Mouse (Mus musculus): ENCODE data around the gene Hmgcl. TPM values are rescaled to one million over a fixed set of nuclear protein-coding genes. Genes with fewer than 3 reads are reported as not detected.
"Not testable (repeated sequence)": the region's sequence is repeated elsewhere in the genome, so short reads cannot be mapped to it uniquely, and the experiment has no call there.

Hmgcl gene
- polyA plus RNA-seq, 1 experiment from 2014 or later: 60.2 TPM

GRCm38 (mm10) chr4:135980223-135980622, 34.0 kb downstream of the Hmgcl start:
- not testable (repeated sequence) for ATAC-seq (ENCODE audit: low FRiP score); H3K27ac ChIP-seq; H3K27me3 ChIP-seq; H3K4me1 ChIP-seq; H3K4me3 ChIP-seq; H3K4me2 ChIP-seq (replicated peaks); H3K9ac ChIP-seq; H3K9me3 ChIP-seq (replicated peaks)
- peaks cover 55% of the 10 kb centered on the region for H3K36me3 ChIP-seq
- WGBS: 98% methylated on average over 5 of the region's 5 CpGs

- Histone ChIP-seq H3K27ac (no peak overlapping the region), H3K9ac (no peak overlapping the region), H3K36me3 (peaks cover 43% of the 10 kb centered on the region), H3K9me3 (replicated peaks) (no peaks in the 10 kb centered on the region), H3K4me3 (no peak overlapping the region), H3K4me2 (replicated peaks) (no peak overlapping the region), H3K4me1 (peaks cover 15% of the 10 kb centered on the region), H3K27me3 (no peaks in the 10 kb centered on the region)
- no peak for ATAC-seq (ENCODE audit: low FRiP score)
- WGBS: 77% methylated on average over 7 of the region's 7 CpGs
These were observed 35.3 kb downstream of the Hmgcl start for GRCm38 (mm10) chr4:135981524-135982063.

DNA sequence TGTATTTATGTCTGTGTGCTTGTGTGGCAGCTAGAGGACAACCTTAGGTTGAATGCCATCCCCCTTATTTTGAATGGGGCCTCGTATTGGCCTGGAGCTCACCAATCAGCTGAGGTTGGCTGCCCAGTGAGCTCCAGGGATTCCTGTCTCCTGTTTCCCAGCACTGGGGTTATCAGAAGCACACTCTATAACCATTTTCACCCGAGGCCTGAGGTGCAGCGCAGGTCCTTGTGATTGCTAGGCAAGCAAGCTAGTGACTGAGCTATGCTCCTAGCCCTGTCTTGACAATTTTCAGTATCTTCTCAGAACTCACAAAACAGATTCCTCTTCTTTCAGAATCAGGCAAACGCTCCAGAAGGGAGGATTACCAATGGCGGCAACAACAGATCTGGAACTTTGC, 38.3 kb downstream of the Hmgcl start:
- WGBS: 91% methylated on average over 5 of the region's 5 CpGs
- H3K4me2 ChIP-seq (replicated peaks): no peak overlapping the region
- peaks cover 32% of the 10 kb centered on the region for H3K36me3 ChIP-seq
- no peaks in the 10 kb centered on the region for H3K9me3 ChIP-seq (replicated peaks)
- no peak overlapping the region for H3K4me3 ChIP-seq
- no peaks in the 10 kb centered on the region for H3K27me3 ChIP-seq
- H3K4me1 ChIP-seq: peaks cover 22% of the 10 kb centered on the region
- H3K9ac ChIP-seq: no peak overlapping the region
- no peak overlapping the region for H3K27ac ChIP-seq
- no peak for ATAC-seq (ENCODE audit: low FRiP score)

DNA sequence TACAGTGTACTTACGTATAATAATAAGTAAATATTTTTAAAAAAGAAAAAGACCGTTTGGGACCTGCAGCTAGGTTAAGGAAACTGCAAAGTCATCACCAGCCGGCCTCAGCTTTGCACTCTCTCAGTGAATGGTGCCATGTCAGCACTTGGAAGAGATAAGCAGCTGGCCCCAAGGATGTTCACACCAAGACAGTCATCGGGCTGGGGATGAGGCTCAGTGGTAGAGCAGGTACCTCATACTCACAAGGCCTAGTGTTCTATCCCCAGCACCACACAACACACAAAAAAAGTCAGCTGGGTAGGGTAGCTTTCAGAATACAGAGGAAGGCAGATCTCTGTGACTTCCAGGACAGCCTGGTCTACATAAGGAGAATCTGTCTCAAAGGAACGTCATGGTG, 38.9 kb downstream of the Hmgcl start:
- no peaks in the 10 kb centered on the region for H3K9me3 ChIP-seq (replicated peaks)
- peaks cover 22% of the 10 kb centered on the region for H3K4me1 ChIP-seq
- H3K27ac ChIP-seq: no peak overlapping the region
- no peak overlapping the region for H3K4me2 ChIP-seq (replicated peaks)
- H3K4me3 ChIP-seq: no peak overlapping the region
- peaks cover 32% of the 10 kb centered on the region for H3K36me3 ChIP-seq
- 98% methylated on average over 5 of the region's 5 CpGs for WGBS
- H3K9ac ChIP-seq: no peak overlapping the region; the same call in 1 of the 2 replicates
- ATAC-seq (ENCODE audit: low FRiP score): no peak
- H3K27me3 ChIP-seq: no peaks in the 10 kb centered on the region

- WGBS: 95% methylated on average over 7 of the region's 7 CpGs
These were observed 39.5 kb downstream of the Hmgcl start for GRCm38 (mm10) chr4:135985769-135986168.

DNA sequence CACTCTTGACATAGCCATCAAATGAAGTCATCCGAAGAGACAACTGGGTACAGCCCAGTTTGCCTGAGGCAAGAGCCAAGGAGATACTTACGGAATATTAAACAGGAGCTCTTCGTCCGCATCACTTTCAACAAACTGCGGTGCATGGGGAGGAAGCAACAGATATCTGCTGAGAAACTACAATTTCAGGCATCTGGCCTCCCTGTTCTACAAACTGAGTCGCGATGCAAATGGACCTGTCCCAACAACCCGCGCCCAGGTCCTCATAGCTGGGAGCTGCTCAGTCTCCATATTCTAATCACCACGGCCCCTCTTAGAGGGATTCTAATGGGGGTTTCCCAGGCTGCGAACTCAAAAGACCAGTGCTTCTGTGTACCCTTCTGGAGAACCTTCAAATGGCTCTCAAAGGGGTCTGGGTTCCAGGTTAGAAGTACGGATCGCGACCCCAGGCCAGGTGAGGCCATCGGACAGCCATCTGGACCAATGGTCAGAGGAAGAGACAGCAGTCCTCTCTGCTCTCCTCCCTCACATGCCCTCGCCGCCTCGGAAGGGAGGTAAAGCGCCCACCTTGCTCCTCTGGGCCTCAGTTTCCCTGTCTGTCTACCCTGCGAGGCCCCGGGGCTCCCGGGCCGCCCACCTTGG, 40.2 kb downstream of the Hmgcl start:
- H3K9me3 ChIP-seq (replicated peaks): no peaks in the 10 kb centered on the region
- peak overlapping the region; percentile 95 for H3K9ac ChIP-seq
- ATAC-seq (ENCODE audit: low FRiP score): peak; percentile 30; the same call in 1 of the 2 replicates
- WGBS: 8% methylated on average over 23 of the region's 23 CpGs
- peak overlapping the region; percentile 85 for H3K27ac ChIP-seq
- H3K27me3 ChIP-seq: no peaks in the 10 kb centered on the region
- H3K36me3 ChIP-seq: peaks cover 29% of the 10 kb centered on the region
- peaks cover 22% of the 10 kb centered on the region for H3K4me1 ChIP-seq
- H3K4me2 ChIP-seq (replicated peaks): peak overlapping the region; percentile 94
- peak overlapping the region; percentile 93 for H3K4me3 ChIP-seq

More at GRCm38 (mm10) chr4:135985769-135986168, 39.5 kb downstream of the Hmgcl start:
- Histone ChIP-seq H3K4me2 (replicated peaks) (peak overlapping the region; percentile 94), H3K36me3 (peaks cover 32% of the 10 kb centered on the region), H3K4me1 (peaks cover 22% of the 10 kb centered on the region), H3K27ac (no peak overlapping the region), H3K9me3 (replicated peaks) (no peaks in the 10 kb centered on the region), H3K4me3 (peak overlapping the region; percentile 93), H3K9ac (peak overlapping the region; percentile 95), H3K27me3 (no peaks in the 10 kb centered on the region)
- no peak for ATAC-seq (ENCODE audit: low FRiP score)

- Histone ChIP-seq H3K9me3 (replicated peaks) (no peaks in the 10 kb centered on the region), H3K27ac (peak within 1 kb of the TSS; percentile 85), H3K4me1 (peaks cover 22% of the 10 kb centered on the region), H3K9ac (peak within 1 kb of the TSS; percentile 95), H3K36me3 (peaks cover 26% of the 10 kb centered on the region), H3K4me2 (replicated peaks) (peak within 1 kb of the TSS; percentile 94), H3K4me3 (peak within 1 kb of the TSS; percentile 93), H3K27me3 (no peaks in the 10 kb centered on the region)
- WGBS: under 1% methylated on average over 74 of the region's 81 CpGs
- ATAC-seq (ENCODE audit: low FRiP score): peak; percentile 89
These were observed 40.9 kb downstream of the Hmgcl start, which contains the start of gene Pithd1 for GRCm38 (mm10) chr4:135986943-135987710. TSS of gene Pithd1 (minus strand) at chr4:135987264.

DNA sequence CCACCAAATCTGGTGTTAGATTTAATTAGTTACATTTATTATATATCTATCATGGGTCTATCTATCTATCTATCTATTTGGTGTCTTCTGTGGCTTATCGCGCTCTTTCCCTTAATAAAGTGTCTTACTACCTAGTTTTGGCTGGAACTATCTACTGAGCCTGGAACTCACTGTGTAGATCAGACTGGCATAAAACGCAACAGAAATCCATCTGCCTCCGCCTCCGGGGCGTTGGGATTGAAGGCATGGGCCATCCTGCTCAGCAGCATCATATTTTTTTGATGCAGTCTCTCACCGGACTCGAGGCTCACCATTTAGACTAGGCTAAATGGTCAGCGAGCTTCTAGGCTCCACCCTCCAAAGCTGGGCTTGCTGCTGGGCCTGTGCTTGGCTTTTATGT, 41.5 kb downstream of the Hmgcl start:
- Histone ChIP-seq H3K27me3 (no peaks in the 10 kb centered on the region), H3K36me3 (peaks cover 24% of the 10 kb centered on the region), H3K4me1 (peaks cover 22% of the 10 kb centered on the region), H3K9ac (peak overlapping the region; percentile 95), H3K27ac (peak overlapping the region; percentile 85), H3K4me3 (peak overlapping the region; percentile 93), H3K9me3 (replicated peaks) (no peaks in the 10 kb centered on the region), H3K4me2 (replicated peaks) (peak overlapping the region; percentile 94)
- 68% methylated on average over 9 of the region's 9 CpGs for WGBS
- ATAC-seq (ENCODE audit: low FRiP score): no peak

GRCm38 (mm10) chr4:135993941-135994340, 47.7 kb downstream of the Hmgcl start:
- no peak overlapping the region for H3K27ac ChIP-seq
- no peaks in the 10 kb centered on the region for H3K4me1 ChIP-seq
- H3K27me3 ChIP-seq: no peaks in the 10 kb centered on the region
- H3K9me3 ChIP-seq (replicated peaks): peaks cover 7% of the 10 kb centered on the region; the same call in 1 of the 2 replicates
- no peak overlapping the region for H3K4me3 ChIP-seq
- no peak overlapping the region for H3K9ac ChIP-seq
- WGBS: 96% methylated on average over 6 of the region's 6 CpGs
- H3K4me2 ChIP-seq (replicated peaks): no peak overlapping the region
- ATAC-seq (ENCODE audit: low FRiP score): no peak
- H3K36me3 ChIP-seq: no peaks in the 10 kb centered on the region

DNA sequence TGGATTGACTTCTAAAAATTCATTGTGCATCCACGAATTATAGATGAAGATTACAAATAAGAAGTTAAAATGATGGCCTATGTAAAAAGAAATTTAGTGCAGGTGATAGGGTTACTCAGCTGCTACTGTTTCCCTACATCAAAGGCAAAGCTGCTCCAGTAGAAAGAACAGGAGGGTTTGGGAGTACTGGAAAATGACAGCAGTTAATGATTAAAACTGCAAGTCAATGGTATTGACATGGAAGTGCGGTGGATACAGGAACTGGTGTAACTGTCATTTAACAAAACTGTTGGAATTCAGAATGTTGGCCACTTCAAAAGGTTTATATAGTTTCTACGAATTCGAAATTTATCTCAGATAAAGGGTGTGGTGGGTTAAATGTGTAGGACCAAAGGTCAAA, 48.9 kb downstream of the Hmgcl start:
- H3K27ac ChIP-seq: no peak overlapping the region
- H3K36me3 ChIP-seq: no peaks in the 10 kb centered on the region
- no peaks in the 10 kb centered on the region for H3K27me3 ChIP-seq
- WGBS: 86% methylated on average over 4 of the region's 4 CpGs
- H3K9me3 ChIP-seq (replicated peaks): peaks cover 7% of the 10 kb centered on the region; the same call in 1 of the 2 replicates
- no peak for ATAC-seq (ENCODE audit: low FRiP score)
- H3K4me2 ChIP-seq (replicated peaks): no peak overlapping the region
- no peak overlapping the region for H3K4me3 ChIP-seq
- no peak overlapping the region for H3K9ac ChIP-seq
- no peaks in the 10 kb centered on the region for H3K4me1 ChIP-seq

DNA sequence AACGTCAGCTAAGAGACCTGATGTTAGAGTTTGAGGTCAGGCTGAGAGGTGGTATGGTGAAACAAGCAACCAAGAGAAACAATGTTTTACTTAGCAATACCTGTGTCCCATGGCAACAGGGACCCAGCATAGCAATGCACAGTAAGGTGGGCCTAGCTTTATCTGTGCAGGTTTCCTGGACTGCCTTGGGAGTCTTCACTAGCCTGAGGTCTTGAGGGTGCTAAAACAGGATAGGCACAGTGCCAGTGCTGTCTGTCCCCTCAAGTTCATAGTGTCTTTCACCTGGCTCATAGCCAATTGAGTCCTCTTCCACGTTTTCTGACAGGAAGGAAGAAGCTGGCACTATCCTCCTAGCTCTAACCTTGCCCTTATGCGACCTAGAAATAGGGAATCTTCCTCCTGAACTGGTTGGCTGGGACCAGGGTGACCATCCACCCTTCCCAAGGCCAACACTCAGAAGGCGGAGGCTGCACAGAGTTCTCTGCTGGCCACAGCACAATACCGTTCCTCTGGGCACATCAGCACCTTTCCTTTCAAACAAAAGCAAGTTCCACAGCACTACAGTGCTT, 57.9 kb downstream of the Hmgcl start:
- no peaks in the 10 kb centered on the region for H3K4me1 ChIP-seq
- 92% methylated on average over 5 of the region's 5 CpGs for WGBS
- no peaks in the 10 kb centered on the region for H3K27me3 ChIP-seq
- no peak overlapping the region for H3K4me2 ChIP-seq (replicated peaks)
- no peak overlapping the region for H3K9ac ChIP-seq
- ATAC-seq (ENCODE audit: low FRiP score): no peak
- no peak overlapping the region for H3K27ac ChIP-seq
- H3K9me3 ChIP-seq (replicated peaks): no peaks in the 10 kb centered on the region
- no peak overlapping the region for H3K4me3 ChIP-seq
- H3K36me3 ChIP-seq: peaks cover 68% of the 10 kb centered on the region

- Histone ChIP-seq H3K9ac (no peak overlapping the region), H3K27me3 (no peaks in the 10 kb centered on the region), H3K27ac (no peak overlapping the region), H3K4me2 (replicated peaks) (no peak overlapping the region), H3K36me3 (peaks cover 75% of the 10 kb centered on the region), H3K9me3 (replicated peaks) (no peaks in the 10 kb centered on the region), H3K4me3 (no peak overlapping the region), H3K4me1 (no peaks in the 10 kb centered on the region)
- WGBS: 75% methylated on average over 2 of the region's 2 CpGs
- ATAC-seq (ENCODE audit: low FRiP score): no peak
These were observed 58.7 kb downstream of the Hmgcl start for GRCm38 (mm10) chr4:136004921-136005320.
